Mouse (Mus musculus): Measurements from ENCODE around the gene AI661453. TPM values are rescaled to one million over a fixed set of nuclear protein-coding genes. Genes with fewer than 3 reads are reported as not detected.

The AI661453 gene
- polyA plus RNA-seq, 1 experiment from 2014 or later = 0.76 TPM

GRCm38 (mm10) chr17:47473434-47473974 lies 37.1 kb downstream of the AI661453 start:
- H3K27ac ChIP-seq (replicated peaks in 1 of 2; ENCODE audit: control insufficient read depth in 1 of 2, insufficient read depth in 1 of 2, low read depth in 2 of 2, low read length in 2 of 2) = no peak overlapping the region
- no peaks in the 10 kb centered on the region for H3K9me3 ChIP-seq (ENCODE audit: control insufficient read depth, low read length)
- ATAC-seq (ENCODE audit: insufficient number of reproducible peaks, insufficient read depth, low FRiP score, low read depth) = no peak
- no peak overlapping the region for H3K4me2 ChIP-seq (ENCODE audit: low read length)
- H3K4me3 ChIP-seq (ENCODE audit: control insufficient read depth in 1 of 2, insufficient read depth in 1 of 2, low read depth in 1 of 2, low read length in 2 of 2) = no peak overlapping the region
- H3K9ac ChIP-seq (ENCODE audit: low read length) = no peak overlapping the region
- no peaks in the 10 kb centered on the region for H3K36me3 ChIP-seq (ENCODE audit: control insufficient read depth, insufficient read depth, low read length)
- H3K4me1 ChIP-seq (ENCODE audit: control insufficient read depth in 2 of 2, insufficient read depth in 2 of 2, low read length in 2 of 2) = peaks cover 15% of the 10 kb centered on the region in 2 experiments
- H3K27me3 ChIP-seq (ENCODE audit: control insufficient read depth, insufficient read depth, low read length) = no peaks in the 10 kb centered on the region
- WGBS = 15% methylated on average over 8 of the region's 8 CpGs

- 70% methylated on average over 4 of the region's 4 CpGs for WGBS
- ATAC-seq (ENCODE audit: insufficient number of reproducible peaks, insufficient read depth, low FRiP score, low read depth) = no peak; the same call in 1 of the 2 replicates
- no peak overlapping the region for H3K27ac ChIP-seq (replicated peaks in 1 of 2; ENCODE audit: control insufficient read depth in 1 of 2, insufficient read depth in 1 of 2, low read depth in 2 of 2, low read length in 2 of 2)
- H3K9me3 ChIP-seq (ENCODE audit: control insufficient read depth, low read length) = no peaks in the 10 kb centered on the region
- no peak overlapping the region for H3K4me3 ChIP-seq (ENCODE audit: control insufficient read depth in 1 of 2, insufficient read depth in 1 of 2, low read depth in 1 of 2, low read length in 2 of 2)
- H3K4me2 ChIP-seq (ENCODE audit: low read length) = no peak overlapping the region
- no peaks in the 10 kb centered on the region for H3K36me3 ChIP-seq (ENCODE audit: control insufficient read depth, insufficient read depth, low read length)
- no peaks in the 10 kb centered on the region for H3K27me3 ChIP-seq (ENCODE audit: control insufficient read depth, insufficient read depth, low read length)
- peaks cover 12 to 15% of the 10 kb centered on the region in 2 experiments for H3K4me1 ChIP-seq (ENCODE audit: control insufficient read depth in 2 of 2, insufficient read depth in 2 of 2, low read length in 2 of 2)
- no peak overlapping the region for H3K9ac ChIP-seq (ENCODE audit: low read length)
These were observed 37.8 kb downstream of the AI661453 start for GRCm38 (mm10) chr17:47474250-47474649.

- H3K4me1 ChIP-seq (ENCODE audit: control insufficient read depth in 2 of 2, insufficient read depth in 2 of 2, low read length in 2 of 2) = peaks cover 19% of the 10 kb centered on the region in 2 experiments
- WGBS = 86% methylated on average over 4 of the region's 4 CpGs
- H3K27me3 ChIP-seq (ENCODE audit: control insufficient read depth, insufficient read depth, low read length) = no peaks in the 10 kb centered on the region
- H3K9ac ChIP-seq (ENCODE audit: low read length) = no peak overlapping the region
- H3K4me3 ChIP-seq (ENCODE audit: control insufficient read depth in 1 of 2, insufficient read depth in 1 of 2, low read depth in 1 of 2, low read length in 2 of 2) = no peak overlapping the region
- no peak overlapping the region for H3K27ac ChIP-seq (replicated peaks in 1 of 2; ENCODE audit: control insufficient read depth in 1 of 2, insufficient read depth in 1 of 2, low read depth in 2 of 2, low read length in 2 of 2)
- ATAC-seq (ENCODE audit: insufficient number of reproducible peaks, insufficient read depth, low FRiP score, low read depth) = no peak
- H3K36me3 ChIP-seq (ENCODE audit: control insufficient read depth, insufficient read depth, low read length) = no peaks in the 10 kb centered on the region
- no peak overlapping the region for H3K4me2 ChIP-seq (ENCODE audit: low read length)
- H3K9me3 ChIP-seq (ENCODE audit: control insufficient read depth, low read length) = no peaks in the 10 kb centered on the region
These were observed 38.8 kb downstream of the AI661453 start for GRCm38 (mm10) chr17:47475181-47475580.

GRCm38 (mm10) chr17:47475714-47476113 lies 39.3 kb downstream of the AI661453 start:
- 55% methylated on average over 3 of the region's 3 CpGs for WGBS
- no peak for ATAC-seq (ENCODE audit: insufficient number of reproducible peaks, insufficient read depth, low FRiP score, low read depth)
- Histone ChIP-seq H3K9me3 (ENCODE audit: control insufficient read depth, low read length) (no peaks in the 10 kb centered on the region), H3K36me3 (ENCODE audit: control insufficient read depth, insufficient read depth, low read length) (no peaks in the 10 kb centered on the region), H3K27me3 (ENCODE audit: control insufficient read depth, insufficient read depth, low read length) (no peaks in the 10 kb centered on the region), H3K4me2 (ENCODE audit: low read length) (no peak overlapping the region), H3K4me3 (ENCODE audit: control insufficient read depth in 1 of 2, insufficient read depth in 1 of 2, low read depth in 1 of 2, low read length in 2 of 2) (no peak overlapping the region), H3K27ac (replicated peaks in 1 of 2; ENCODE audit: control insufficient read depth in 1 of 2, insufficient read depth in 1 of 2, low read depth in 2 of 2, low read length in 2 of 2) (no peak overlapping the region), H3K4me1 (ENCODE audit: control insufficient read depth in 2 of 2, insufficient read depth in 2 of 2, low read length in 2 of 2) (peaks cover 18 to 21% of the 10 kb centered on the region in 2 experiments), H3K9ac (ENCODE audit: low read length) (no peak overlapping the region)

GRCm38 (mm10) chr17:47479887-47480286 lies 43.5 kb downstream of the AI661453 start:
- Histone ChIP-seq H3K9me3 (ENCODE audit: control insufficient read depth, low read length) (no peaks in the 10 kb centered on the region), H3K27ac (replicated peaks in 1 of 2; ENCODE audit: control insufficient read depth in 1 of 2, insufficient read depth in 1 of 2, low read depth in 2 of 2, low read length in 2 of 2) (peak overlapping the region in 1 of 2 experiments; percentile 24; a peak in 1 of 4 replicates), H3K4me1 (ENCODE audit: control insufficient read depth in 2 of 2, insufficient read depth in 2 of 2, low read length in 2 of 2) (peaks cover 11 to 16% of the 10 kb centered on the region in 2 experiments), H3K9ac (ENCODE audit: low read length) (no peak overlapping the region), H3K27me3 (ENCODE audit: control insufficient read depth, insufficient read depth, low read length) (no peaks in the 10 kb centered on the region), H3K4me3 (ENCODE audit: control insufficient read depth in 1 of 2, insufficient read depth in 1 of 2, low read depth in 1 of 2, low read length in 2 of 2) (no peak overlapping the region), H3K36me3 (ENCODE audit: control insufficient read depth, insufficient read depth, low read length) (no peaks in the 10 kb centered on the region), H3K4me2 (ENCODE audit: low read length) (no peak overlapping the region)
- ATAC-seq (ENCODE audit: insufficient number of reproducible peaks, insufficient read depth, low FRiP score, low read depth) = no peak
- 18% methylated on average over 3 of the region's 3 CpGs for WGBS

- Histone ChIP-seq H3K4me3 (ENCODE audit: control insufficient read depth in 1 of 2, insufficient read depth in 1 of 2, low read depth in 1 of 2, low read length in 2 of 2) (no peak overlapping the region), H3K4me1 (ENCODE audit: control insufficient read depth in 2 of 2, insufficient read depth in 2 of 2, low read length in 2 of 2) (peaks cover 24 to 26% of the 10 kb centered on the region in 2 experiments), H3K9ac (ENCODE audit: low read length) (no peak overlapping the region), H3K27ac (replicated peaks in 1 of 2; ENCODE audit: control insufficient read depth in 1 of 2, insufficient read depth in 1 of 2, low read depth in 2 of 2, low read length in 2 of 2) (no peak overlapping the region), H3K9me3 (ENCODE audit: control insufficient read depth, low read length) (no peaks in the 10 kb centered on the region), H3K4me2 (ENCODE audit: low read length) (no peak overlapping the region), H3K36me3 (ENCODE audit: control insufficient read depth, insufficient read depth, low read length) (no peaks in the 10 kb centered on the region), H3K27me3 (ENCODE audit: control insufficient read depth, insufficient read depth, low read length) (no peaks in the 10 kb centered on the region)
- WGBS = 57% methylated on average over 2 of the region's 2 CpGs
- ATAC-seq (ENCODE audit: insufficient number of reproducible peaks, insufficient read depth, low FRiP score, low read depth) = no peak
These were observed 46.0 kb downstream of the AI661453 start for GRCm38 (mm10) chr17:47482401-47482800.

GRCm38 (mm10) chr17:47484241-47484921 lies 48.0 kb downstream of the AI661453 start:
- no peak overlapping the region for H3K9ac ChIP-seq (ENCODE audit: low read length)
- peak; percentile 33; the same call in 1 of the 2 replicates for ATAC-seq (ENCODE audit: insufficient number of reproducible peaks, insufficient read depth, low FRiP score, low read depth)
- no peaks in the 10 kb centered on the region for H3K27me3 ChIP-seq (ENCODE audit: control insufficient read depth, insufficient read depth, low read length)
- H3K9me3 ChIP-seq (ENCODE audit: control insufficient read depth, low read length) = no peaks in the 10 kb centered on the region
- H3K4me1 ChIP-seq (ENCODE audit: control insufficient read depth in 2 of 2, insufficient read depth in 2 of 2, low read length in 2 of 2) = peaks cover 24 to 26% of the 10 kb centered on the region in 2 experiments
- H3K36me3 ChIP-seq (ENCODE audit: control insufficient read depth, insufficient read depth, low read length) = peaks cover 18% of the 10 kb centered on the region
- peak overlapping the region in 1 of 2 experiments; percentile 58; a peak in 3 of 4 replicates for H3K27ac ChIP-seq (replicated peaks in 1 of 2; ENCODE audit: control insufficient read depth in 1 of 2, insufficient read depth in 1 of 2, low read depth in 2 of 2, low read length in 2 of 2)
- H3K4me2 ChIP-seq (ENCODE audit: low read length) = no peak overlapping the region
- 29% methylated on average over 1 of the region's 1 CpGs for WGBS
- H3K4me3 ChIP-seq (ENCODE audit: control insufficient read depth in 1 of 2, insufficient read depth in 1 of 2, low read depth in 1 of 2, low read length in 2 of 2) = no peak overlapping the region
